Mouse (Mus musculus): ENCODE results near the gene Lrriq1.

- TF ChIP-seq USF1 (IDR thresholded peaks at IDR 0.05; ENCODE audit: low read depth, low read length): no peak
- no peak for TF ChIP-seq EP300 (IDR thresholded peaks at IDR 0.05; ENCODE audit: low read length)
- TF ChIP-seq PAX5 (IDR thresholded peaks at IDR 0.05; ENCODE audit: low read length): no peak
- TF ChIP-seq POLR2A (IDR thresholded peaks at IDR 0.05; ENCODE audit: low read depth, low read length): no peak
These were observed 294 bp upstream of the Lrriq1 start for GRCm38 (mm10) chr10:103236460-103236772.

All from CH12.LX (cell line).